Mouse (Mus musculus) right cerebral cortex, postnatal 36 days (tissue): ENCODE measurements around the gene Ccdc127.

Experiments used
- DNase-seq, 2 experiments: peaks; one replicate each; pipeline ENCODE4 v3.0.0; 2022; ENCODE audit warnings: low spot score in 2 of 2, mixed read lengths in 1 of 2

Gene Ccdc127

DNA sequence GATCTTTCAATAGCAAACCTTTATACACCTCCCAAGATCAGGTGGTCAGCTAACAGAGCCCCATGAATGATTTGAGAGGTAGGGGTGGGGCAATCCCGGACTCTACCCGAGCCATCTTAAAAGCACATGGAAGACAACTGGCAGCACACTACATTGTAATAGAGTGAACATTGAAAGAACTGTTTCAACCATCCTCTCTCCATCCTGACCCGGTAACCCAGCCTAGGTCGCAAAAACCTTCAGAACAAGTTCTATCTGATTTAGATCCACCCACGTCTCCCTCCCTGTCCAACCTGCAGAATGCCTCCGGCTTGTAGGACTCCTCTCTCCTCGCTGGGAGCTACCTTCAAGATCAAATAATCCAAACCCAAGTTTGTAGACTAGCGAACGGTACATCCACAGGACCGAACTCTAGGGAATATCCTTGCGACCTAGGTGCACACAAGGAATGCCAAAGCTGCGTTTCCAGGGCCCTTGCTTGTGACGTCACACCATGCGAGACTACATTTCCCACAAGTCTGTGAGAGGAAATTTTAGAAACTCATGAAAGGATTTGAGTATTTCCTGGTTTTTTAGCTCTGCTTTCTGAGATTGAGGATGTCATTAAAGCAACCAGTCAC lies 40.4 kb downstream of the Ccdc127 start, which contains the start of gene Zfp72:
Gene Zfp72, minus strand, starts transcription at position 466 of the 620 bp plus-strand sequence.
- DNase-seq = peak; percentile 64 to 72

DNA sequence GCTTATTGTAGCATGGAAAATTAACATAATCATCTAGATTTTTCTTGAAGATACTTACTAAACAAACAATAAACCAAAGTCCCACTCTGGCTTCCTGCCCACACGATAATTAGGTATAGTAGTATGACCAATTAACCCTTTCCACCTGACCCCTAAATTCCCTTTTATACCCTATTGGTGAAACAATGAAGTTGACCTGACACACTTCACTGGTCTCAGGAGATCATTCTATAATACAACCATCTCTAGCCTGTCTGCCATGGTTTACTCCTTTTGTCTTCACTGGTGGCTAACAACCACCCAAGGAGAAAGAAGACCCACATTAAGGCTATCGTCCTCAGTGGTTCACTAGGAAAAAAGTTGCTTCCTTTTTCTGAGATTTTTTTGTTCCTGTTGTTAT lies 41.0 kb downstream of the Ccdc127 start:
- no peak for DNase-seq

- no peak for DNase-seq
These were observed 49.3 kb downstream of the Ccdc127 start, which contains the start of gene Ftl1-ps1 for GRCm38 (mm10) chr13:74399298-74399839. Gene Ftl1-ps1, plus strand, starts transcription at chr13:74399694.
